In genomic region chr5:100309071-100309806, GRCm38 (mm10) we compare ENCODE assay signal across 26 mouse cellular contexts.
DNase-seq lines count a peak whose midpoint lies in the region; ATAC-seq lines count a peak whose summit lies in the region.
"Had no signal": no experiment of that assay in that cellular context is flagged by ENCODE, and none has a peak within 500 bp of the region (broad histone marks: within the 10 kb centered on the region; RNA-seq: fewer than 3 reads in every experiment).

No protein-coding gene starts in this region.

- H3K27ac ChIP-seq in forebrain, embryonic 15.5 days (replicated peaks) = peak overlapping the region; percentile 57; the same call in 1 of the 2 replicates
- H3K27ac ChIP-seq in forebrain, embryonic 10.5 days = no peak overlapping the region
- no peak overlapping the region for H3K27ac ChIP-seq in hindbrain, embryonic 16.5 days (ENCODE audit: low read depth, low read length)
- no peak overlapping the region for H3K27ac ChIP-seq in hindbrain, embryonic 10.5 days
- H3K27ac ChIP-seq in forebrain, embryonic 16.5 days (ENCODE audit: low read length) = peak overlapping the region; percentile 27; the same call in 1 of the 2 replicates
- H3K27ac ChIP-seq in midbrain, embryonic 15.5 days = peak overlapping the region; percentile 51
- H3K27ac ChIP-seq: limb, embryonic 12.5 days; liver, embryonic 15.5 days; lung, embryonic 15.5 days; midbrain, embryonic 12.5 days; neural tube, embryonic 13.5 days had no signal

- H3K4me2 ChIP-seq in forebrain, embryonic 15.5 days (replicated peaks) = no peak overlapping the region
- H3K4me2 ChIP-seq in hindbrain, embryonic 16.5 days (ENCODE audit: low read length) = no peak overlapping the region
- H3K4me2 ChIP-seq in forebrain, embryonic 16.5 days (ENCODE audit: low read length) = no peak overlapping the region
- no peak overlapping the region for H3K4me2 ChIP-seq in midbrain, embryonic 15.5 days
- H3K4me2 ChIP-seq: heart, embryonic 11.5 days; limb, embryonic 12.5 days; liver, embryonic 15.5 days; lung, embryonic 15.5 days; midbrain, embryonic 12.5 days; neural tube, embryonic 13.5 days had no signal

- H3K27me3 ChIP-seq in forebrain, embryonic 15.5 days = no peaks in the 10 kb centered on the region
- H3K27me3 ChIP-seq in forebrain, embryonic 10.5 days (ENCODE audit: poor library complexity, severe bottlenecking) = no peaks in the 10 kb centered on the region
- H3K27me3 ChIP-seq in hindbrain, embryonic 16.5 days (replicated peaks; ENCODE audit: control insufficient read depth, insufficient read depth, low read length) = no peaks in the 10 kb centered on the region
- no peaks in the 10 kb centered on the region for H3K27me3 ChIP-seq in hindbrain, embryonic 10.5 days (ENCODE audit: insufficient read depth, poor library complexity, severe bottlenecking)
- no peaks in the 10 kb centered on the region for H3K27me3 ChIP-seq in forebrain, embryonic 16.5 days (replicated peaks; ENCODE audit: control insufficient read depth, insufficient read depth, low read length)
- H3K27me3 ChIP-seq in midbrain, embryonic 15.5 days (replicated peaks) = no peaks in the 10 kb centered on the region
- H3K27me3 ChIP-seq: limb, embryonic 12.5 days; liver, embryonic 15.5 days; lung, embryonic 15.5 days; midbrain, embryonic 12.5 days; neural tube, embryonic 13.5 days had no signal

- H3K9ac ChIP-seq in forebrain, embryonic 15.5 days (replicated peaks) = no peak overlapping the region
- H3K9ac ChIP-seq in hindbrain, embryonic 16.5 days (ENCODE audit: low read depth, low read length) = no peak overlapping the region
- H3K9ac ChIP-seq in forebrain, embryonic 16.5 days (replicated peaks; ENCODE audit: low read depth, low read length) = no peak overlapping the region
- H3K9ac ChIP-seq in midbrain, embryonic 15.5 days = no peak overlapping the region
- H3K9ac ChIP-seq: limb, embryonic 12.5 days; liver, embryonic 15.5 days; lung, embryonic 15.5 days; midbrain, embryonic 12.5 days; neural tube, embryonic 13.5 days had no signal

- WGBS in forebrain, embryonic 15.5 days = 47% methylated on average over 17 of the region's 17 CpGs
- 81% methylated on average over 17 of the region's 17 CpGs for WGBS in forebrain, embryonic 10.5 days
- 59% methylated on average over 17 of the region's 17 CpGs for WGBS in hindbrain, embryonic 16.5 days
- WGBS in hindbrain, embryonic 10.5 days = 73% methylated on average over 17 of the region's 17 CpGs
- 42% methylated on average over 17 of the region's 17 CpGs for WGBS in forebrain, embryonic 16.5 days
- WGBS in midbrain, embryonic 15.5 days = 50% methylated on average over 17 of the region's 17 CpGs

- DNase-seq in forebrain, embryonic 10.5 days (ENCODE audit: extremely low spot score, low spot score) = no peak
- no peak for DNase-seq in hindbrain, embryonic 10.5 days (ENCODE audit: low spot score)
- DNase-seq in layer of hippocampus, postnatal 10 days (ENCODE audit: low spot score in 2 of 2) = no peak
- DNase-seq: adrenal gland, postnatal 14 days; cerebellum, adult 11-12 months; cerebellum, adult 9-11 months; gastrocnemius, postnatal 10 days; heart, postnatal 4 days; kidney, adult 11 months; kidney, postnatal 14 days; layer of hippocampus, adult 9-11 months; thymus, adult 2 months; thymus, postnatal 36 days had no signal

- H3K4me1 ChIP-seq in forebrain, embryonic 15.5 days = peaks cover 11% of the 10 kb centered on the region
- H3K4me1 ChIP-seq in forebrain, embryonic 10.5 days = no peaks in the 10 kb centered on the region
- H3K4me1 ChIP-seq in hindbrain, embryonic 16.5 days (ENCODE audit: control insufficient read depth, insufficient read depth, low read depth, low read length) = no peaks in the 10 kb centered on the region
- no peaks in the 10 kb centered on the region for H3K4me1 ChIP-seq in hindbrain, embryonic 10.5 days (replicated peaks)
- peaks cover 8% of the 10 kb centered on the region for H3K4me1 ChIP-seq in forebrain, embryonic 16.5 days (replicated peaks; ENCODE audit: control insufficient read depth, insufficient read depth, low read length)
- no peaks in the 10 kb centered on the region for H3K4me1 ChIP-seq in midbrain, embryonic 15.5 days
- H3K4me1 ChIP-seq: limb, embryonic 12.5 days; liver, embryonic 15.5 days; lung, embryonic 15.5 days; midbrain, embryonic 12.5 days; neural tube, embryonic 13.5 days had no signal

- ATAC-seq in forebrain, embryonic 15.5 days (replicated peaks) = peak; percentile 53; the same call in 1 of the 2 replicates
- 0 out of 2 replicates have a peak, but pooled peaks have one; percentile 20 for ATAC-seq in hindbrain, embryonic 16.5 days
- 0 out of 2 replicates have a peak, but pooled peaks have one; percentile 22 for ATAC-seq in forebrain, embryonic 16.5 days
- peak; percentile 53; the same call in 1 of the 2 replicates for ATAC-seq in midbrain, embryonic 15.5 days (replicated peaks)
- ATAC-seq: CD4-positive, CD25-positive, alpha-beta regulatory T cell, adult 4 months; inflammation-experienced regulatory T-cells, adult 6 months had no signal

- H3K9me3 ChIP-seq in forebrain, embryonic 15.5 days = no peaks in the 10 kb centered on the region
- no peaks in the 10 kb centered on the region for H3K9me3 ChIP-seq in forebrain, embryonic 10.5 days
- H3K9me3 ChIP-seq in hindbrain, embryonic 16.5 days (ENCODE audit: control insufficient read depth, low read length) = no peaks in the 10 kb centered on the region
- H3K9me3 ChIP-seq in hindbrain, embryonic 10.5 days = no peaks in the 10 kb centered on the region
- H3K9me3 ChIP-seq in forebrain, embryonic 16.5 days (ENCODE audit: control insufficient read depth, low read length) = no peaks in the 10 kb centered on the region
- H3K9me3 ChIP-seq in midbrain, embryonic 15.5 days = no peaks in the 10 kb centered on the region
- H3K9me3 ChIP-seq: limb, embryonic 12.5 days; liver, embryonic 15.5 days; lung, embryonic 15.5 days; midbrain, embryonic 12.5 days; neural tube, embryonic 13.5 days had no signal

- H3K4me3 ChIP-seq in forebrain, embryonic 15.5 days = no peak overlapping the region
- H3K4me3 ChIP-seq in forebrain, embryonic 10.5 days = no peak overlapping the region
- no peak overlapping the region for H3K4me3 ChIP-seq in hindbrain, embryonic 16.5 days (ENCODE audit: low read length)
- no peak overlapping the region for H3K4me3 ChIP-seq in hindbrain, embryonic 10.5 days
- H3K4me3 ChIP-seq in forebrain, embryonic 16.5 days (replicated peaks; ENCODE audit: low read length) = no peak overlapping the region
- no peak overlapping the region for H3K4me3 ChIP-seq in midbrain, embryonic 15.5 days
- H3K4me3 ChIP-seq: limb, embryonic 12.5 days; liver, embryonic 15.5 days; lung, embryonic 15.5 days; midbrain, embryonic 12.5 days; myocyte; neural tube, embryonic 13.5 days had no signal

- H3K36me3 ChIP-seq in forebrain, embryonic 15.5 days = no peaks in the 10 kb centered on the region
- no peaks in the 10 kb centered on the region for H3K36me3 ChIP-seq in forebrain, embryonic 10.5 days (replicated peaks)
- H3K36me3 ChIP-seq in hindbrain, embryonic 16.5 days (ENCODE audit: control insufficient read depth, insufficient read depth, low read length) = no peaks in the 10 kb centered on the region
- no peaks in the 10 kb centered on the region for H3K36me3 ChIP-seq in hindbrain, embryonic 10.5 days
- no peaks in the 10 kb centered on the region for H3K36me3 ChIP-seq in forebrain, embryonic 16.5 days (ENCODE audit: control insufficient read depth, insufficient read depth)
- H3K36me3 ChIP-seq in midbrain, embryonic 15.5 days (replicated peaks) = no peaks in the 10 kb centered on the region
- H3K36me3 ChIP-seq: limb, embryonic 12.5 days; liver, embryonic 15.5 days; lung, embryonic 15.5 days; midbrain, embryonic 12.5 days; neural tube, embryonic 13.5 days had no signal

Comparison
In these comparisons a context has a peak if more than half of its experiments do, and no peak if none do; other contexts are left out.
1. H3K27ac ChIP-seq: peak in forebrain, embryonic 15.5 days (single experiment), forebrain, embryonic 16.5 days (single experiment) and midbrain, embryonic 15.5 days (single experiment); none in forebrain, embryonic 10.5 days (single experiment), hindbrain, embryonic 16.5 days (single experiment) and hindbrain, embryonic 10.5 days (single experiment).
2. Peak in every context shown above with its lines, with median percentiles within 50 percentile points of each other: ATAC-seq.